In the genomic region with DNA sequence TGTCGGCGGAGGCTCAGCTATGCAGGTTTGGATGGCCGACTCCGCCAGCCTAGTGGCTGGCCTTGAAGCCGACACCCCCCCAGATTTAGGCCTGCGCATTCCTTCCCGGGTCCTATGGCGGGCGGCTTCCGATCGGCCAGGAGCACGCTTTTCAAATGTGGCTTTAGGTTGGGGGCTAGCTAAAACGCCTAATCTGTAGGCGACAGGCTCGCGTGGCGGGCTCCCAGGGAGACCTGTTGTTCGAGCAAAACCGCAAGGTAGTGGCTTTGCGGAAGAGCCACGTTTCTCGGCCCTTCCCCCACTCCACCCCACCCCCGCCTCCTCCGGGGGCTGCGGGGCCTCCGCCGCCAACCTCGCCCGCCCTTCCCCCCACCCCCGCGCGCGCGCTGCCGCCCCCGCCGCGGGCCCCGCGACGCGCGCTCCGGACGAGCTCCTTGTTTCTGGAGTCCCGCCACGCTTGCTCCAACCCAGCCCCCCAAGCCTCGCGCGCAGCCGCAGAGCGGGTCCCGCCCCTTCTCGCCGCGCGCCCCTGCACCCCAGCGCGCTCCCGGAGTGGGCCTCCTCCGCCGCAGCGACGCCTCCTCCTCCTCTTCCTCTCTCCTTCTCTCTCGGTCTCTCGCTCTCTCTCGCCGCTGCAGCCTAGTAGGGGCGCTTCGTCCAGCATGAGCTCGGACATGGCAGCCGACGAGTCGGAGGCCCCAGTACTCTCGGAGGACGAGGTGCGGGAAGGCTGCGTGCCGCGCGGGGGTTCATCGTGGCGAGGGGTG, we compare ENCODE assay signal across 8 mouse cellular contexts. TPM values are rescaled to one million over a fixed set of nuclear protein-coding genes. Genes with fewer than 3 reads are reported as not detected.
DNase-seq lines count a peak whose midpoint lies in the region; ATAC-seq and TF ChIP-seq lines count a peak whose summit lies in the region.

A gene (plus strand): TSS at position 452 of the 767 bp plus-strand sequence.

- H3K9ac ChIP-seq in forebrain, embryonic 12.5 days = peak within 1 kb of the TSS; percentile 100
- H3K9ac ChIP-seq in heart, embryonic 16.5 days (ENCODE audit: low read length) = peak within 1 kb of the TSS; percentile 95
- H3K9ac ChIP-seq in liver, embryonic 14.5 days (replicated peaks) = peak within 1 kb of the TSS; percentile 89
- peak within 1 kb of the TSS; percentile 99 for H3K9ac ChIP-seq in neural tube, embryonic 12.5 days
- H3K9ac ChIP-seq in stomach, postnatal 0 days (ENCODE audit: low read length) = peak within 1 kb of the TSS; percentile 100

- H3K4me3 ChIP-seq in E14TG2a.4 (replicated peaks; ENCODE audit: low read length) = peak within 1 kb of the TSS; percentile 89
- peak within 1 kb of the TSS; percentile 96 for H3K4me3 ChIP-seq in forebrain, embryonic 12.5 days (replicated peaks)
- peak within 1 kb of the TSS; percentile 70 for H3K4me3 ChIP-seq in heart, embryonic 16.5 days (ENCODE audit: low read length)
- peak within 1 kb of the TSS; percentile 75 to 76 for H3K4me3 ChIP-seq in liver, embryonic 14.5 days (ENCODE audit: insufficient read depth in 1 of 2, low read depth in 2 of 2, low read length in 2 of 2)
- peak within 1 kb of the TSS; percentile 81 for H3K4me3 ChIP-seq in neural tube, embryonic 12.5 days
- H3K4me3 ChIP-seq in stomach, postnatal 0 days (ENCODE audit: low read depth, low read length) = peak within 1 kb of the TSS; percentile 95

- 0 out of 2 replicates have a peak, but pooled peaks have one; percentile 16 for TF ChIP-seq EP300 in liver, embryonic 14.5 days (IDR thresholded peaks at IDR 0.05; ENCODE audit: low read depth)
- TF ChIP-seq EP300 in stomach, postnatal 0 days (optimal IDR thresholded peaks at IDR 0.05) = no peak

- no peaks in the 10 kb centered on the region for H3K9me3 ChIP-seq in E14TG2a.4 (ENCODE audit: low read length)
- H3K9me3 ChIP-seq in forebrain, embryonic 12.5 days = no peaks in the 10 kb centered on the region
- no peaks in the 10 kb centered on the region for H3K9me3 ChIP-seq in heart, embryonic 16.5 days (replicated peaks; ENCODE audit: control insufficient read depth, low read length)
- H3K9me3 ChIP-seq in liver, embryonic 14.5 days (ENCODE audit: control insufficient read depth, low read length) = no peaks in the 10 kb centered on the region
- H3K9me3 ChIP-seq in neural tube, embryonic 12.5 days = no peaks in the 10 kb centered on the region
- no peaks in the 10 kb centered on the region for H3K9me3 ChIP-seq in stomach, postnatal 0 days (ENCODE audit: control insufficient read depth, low read length)

- DNase-seq in c-Kit-positive CD71-positive TER-119-negative erythroid progenitor cells, embryonic 14.5 days (ENCODE audit: low read depth) = peak; percentile 84
- peak; percentile 95 to 97 for DNase-seq in kidney, postnatal 36 days
- peak; percentile 78 to 80 (median 78) for DNase-seq in liver, embryonic 14.5 days (ENCODE audit: low read depth in 3 of 3, low spot score in 3 of 3)
- peak; percentile 98 for DNase-seq in stomach, postnatal 0 days (ENCODE audit: low spot score)

- peaks cover 72% of the 10 kb centered on the region for H3K4me1 ChIP-seq in E14TG2a.4 (replicated peaks; ENCODE audit: low read depth, low read length)
- H3K4me1 ChIP-seq in forebrain, embryonic 12.5 days = peaks cover 40% of the 10 kb centered on the region
- peaks cover 33% of the 10 kb centered on the region for H3K4me1 ChIP-seq in heart, embryonic 16.5 days (ENCODE audit: control insufficient read depth, insufficient read depth, low read length)
- peaks cover 26 to 27% of the 10 kb centered on the region in 2 experiments for H3K4me1 ChIP-seq in liver, embryonic 14.5 days (replicated peaks; ENCODE audit: control insufficient read depth in 2 of 2, insufficient read depth in 2 of 2, low read length in 1 of 2)
- H3K4me1 ChIP-seq in neural tube, embryonic 12.5 days = peaks cover 25% of the 10 kb centered on the region
- H3K4me1 ChIP-seq in stomach, postnatal 0 days (replicated peaks; ENCODE audit: control insufficient read depth, insufficient read depth) = 0 out of 2 replicates have a peak, but pooled peaks cover 4% of the 10 kb centered on the region

- H3K27me3 ChIP-seq in E14TG2a.4 (ENCODE audit: insufficient read depth, low read length) = no peaks in the 10 kb centered on the region
- H3K27me3 ChIP-seq in forebrain, embryonic 12.5 days = no peaks in the 10 kb centered on the region
- H3K27me3 ChIP-seq in heart, embryonic 16.5 days (ENCODE audit: control insufficient read depth, insufficient read depth, low read length) = no peaks in the 10 kb centered on the region
- H3K27me3 ChIP-seq in liver, embryonic 14.5 days (ENCODE audit: control insufficient read depth, insufficient read depth, low read length) = no peaks in the 10 kb centered on the region
- no peaks in the 10 kb centered on the region for H3K27me3 ChIP-seq in neural tube, embryonic 12.5 days (replicated peaks)
- H3K27me3 ChIP-seq in stomach, postnatal 0 days (ENCODE audit: control insufficient read depth, insufficient read depth, low read length) = no peaks in the 10 kb centered on the region

- peak within 1 kb of the TSS; percentile 97 for H3K27ac ChIP-seq in forebrain, embryonic 12.5 days
- H3K27ac ChIP-seq in heart, embryonic 16.5 days (ENCODE audit: low read length) = peak within 1 kb of the TSS; percentile 97
- peak within 1 kb of the TSS; percentile 91 for H3K27ac ChIP-seq in liver, embryonic 14.5 days
- peak within 1 kb of the TSS; percentile 97 for H3K27ac ChIP-seq in neural tube, embryonic 12.5 days
- H3K27ac ChIP-seq in stomach, postnatal 0 days (replicated peaks) = peak within 1 kb of the TSS; percentile 100

- WGBS in forebrain, embryonic 12.5 days = under 1% methylated on average over 71 of the region's 83 CpGs
- 1% methylated on average over 66 of the region's 83 CpGs for WGBS in heart, embryonic 16.5 days
- WGBS in liver, embryonic 14.5 days (ENCODE audit: insufficient replicate concordance) = under 1% methylated on average over 78 of the region's 83 CpGs
- WGBS in neural tube, embryonic 12.5 days = under 1% methylated on average over 82 of the region's 83 CpGs
- under 1% methylated on average over 59 of the region's 83 CpGs for WGBS in stomach, postnatal 0 days

- H3K36me3 ChIP-seq in E14TG2a.4 (ENCODE audit: insufficient read depth, low read length) = peaks cover 31% of the 10 kb centered on the region
- peaks cover 27% of the 10 kb centered on the region for H3K36me3 ChIP-seq in forebrain, embryonic 12.5 days (replicated peaks)
- H3K36me3 ChIP-seq in heart, embryonic 16.5 days (ENCODE audit: control insufficient read depth, insufficient read depth) = peaks cover 21% of the 10 kb centered on the region
- H3K36me3 ChIP-seq in liver, embryonic 14.5 days (replicated peaks; ENCODE audit: control insufficient read depth, insufficient read depth, low read depth) = peaks cover 15% of the 10 kb centered on the region
- peaks cover 22% of the 10 kb centered on the region for H3K36me3 ChIP-seq in neural tube, embryonic 12.5 days
- peaks cover 2% of the 10 kb centered on the region for H3K36me3 ChIP-seq in stomach, postnatal 0 days (ENCODE audit: control insufficient read depth, insufficient read depth, low read length)

- H3K4me2 ChIP-seq in forebrain, embryonic 12.5 days = peak within 1 kb of the TSS; percentile 96
- H3K4me2 ChIP-seq in heart, embryonic 16.5 days (ENCODE audit: low read depth, low read length) = peak within 1 kb of the TSS; percentile 90
- H3K4me2 ChIP-seq in liver, embryonic 14.5 days (ENCODE audit: low read depth) = peak within 1 kb of the TSS; percentile 94
- peak within 1 kb of the TSS; percentile 83 for H3K4me2 ChIP-seq in neural tube, embryonic 12.5 days (replicated peaks)
- H3K4me2 ChIP-seq in stomach, postnatal 0 days (replicated peaks; ENCODE audit: low read depth) = peak within 1 kb of the TSS; percentile 48

- no peak for TF ChIP-seq CTCF in E14TG2a.4 (conservative IDR thresholded peaks at IDR 0.05; ENCODE audit: low read length)
- TF ChIP-seq CTCF in liver, embryonic 14.5 days (IDR thresholded peaks at IDR 0.05; ENCODE audit: low read depth) = no peak
- TF ChIP-seq CTCF in stomach, postnatal 0 days (IDR thresholded peaks at IDR 0.05; ENCODE audit: low read depth) = peak; percentile 27; the same call in 1 of the 2 replicates

- peak; percentile 90 for ATAC-seq in forebrain, embryonic 12.5 days (ENCODE audit: low FRiP score)
- ATAC-seq in heart, embryonic 16.5 days (replicated peaks; ENCODE audit: extremely low read depth, insufficient read depth, low FRiP score) = peak; percentile 92
- peak; percentile 93 for ATAC-seq in liver, embryonic 14.5 days (ENCODE audit: insufficient read depth)
- ATAC-seq in neural tube, embryonic 12.5 days (ENCODE audit: low FRiP score, low read depth) = peak; percentile 89
- ATAC-seq in stomach, postnatal 0 days (ENCODE audit: low FRiP score, low TSS enrichment) = peak; percentile 91

RNA-seq across cellular contexts. Expression of the gene that starts here (rescaled TPM):
- polyA plus RNA-seq in forebrain, embryonic 12.5 days (2016; fragmentation: Nextera tagmentation; extraction: Ambion mirVana) = 731 and 774 TPM in 2 replicates
- polyA plus RNA-seq in heart, embryonic 16.5 days (2015; fragmentation: Nextera tagmentation; extraction: Ambion mirVana) = 428 and 482 TPM in 2 replicates
- 63.8 and 87.8 TPM in 2 replicates for polyA plus RNA-seq in liver, embryonic 14.5 days (2012; rRNA removed)
- polyA plus RNA-seq in liver, embryonic 14.5 days (2014; fragmentation: Nextera tagmentation; extraction: Ambion mirVana) = 86.9 and 98.6 TPM in 2 replicates
- 605 and 637 TPM in 2 replicates for polyA plus RNA-seq in neural tube, embryonic 12.5 days (2016; fragmentation: Nextera tagmentation; extraction: Ambion mirVana)
- 175 and 195 TPM in 2 replicates for polyA plus RNA-seq in stomach, postnatal 0 days (2015; fragmentation: Nextera tagmentation; extraction: Ambion mirVana)

Comparison
In these comparisons a context has a peak if more than half of its experiments do, and no peak if none do; other contexts are left out.
1. Peak in every context shown above with its lines: DNase-seq, ATAC-seq, H3K4me3 ChIP-seq and H3K27ac ChIP-seq.